Mouse (Mus musculus) kidney, adult 2 months (tissue): ENCODE data around the gene Map2k6. TPM values are rescaled to one million over a fixed set of nuclear protein-coding genes. Genes with fewer than 3 reads are reported as not detected.
"Not testable (repeated sequence)": the region's sequence is repeated elsewhere in the genome, so short reads cannot be mapped to it uniquely, and the experiment has no call there.

Experiments
- DNase-seq: peaks from one replicate; pipeline ENCODE4 v3.0.0; 2021
- H3K27ac ChIP-seq: fragments of 200-500 bp; 2 replicates; pipeline ENCODE4 v1.5.1; 2012; ENCODE audit warnings: low read depth, low read length, control low read depth, inconsistent platforms; ENCODE audit not compliant: insufficient read depth
- H3K27me3 ChIP-seq: fragments of 200-500 bp; replicated peaks from 2 replicates; pipeline ENCODE4 v1.6.1; 2012; ENCODE audit warnings: mild to moderate bottlenecking, moderate library complexity, low read length, inconsistent platforms; ENCODE audit not compliant: control insufficient read depth, insufficient read depth
- H3K36me3 ChIP-seq: fragments of 200-500 bp; 2 replicates; pipeline ENCODE4 v1.6.1; 2012; ENCODE audit warnings: mild to moderate bottlenecking, moderate library complexity, low read length, inconsistent platforms; ENCODE audit not compliant: control insufficient read depth, insufficient read depth
- H3K4me1 ChIP-seq: fragments of 200-500 bp; 2 replicates; pipeline ENCODE4 v1.6.1; 2011; ENCODE audit warnings: low read length; ENCODE audit not compliant: control insufficient read depth, insufficient read depth
- H3K4me3 ChIP-seq: fragments of 200-500 bp; 2 replicates; pipeline ENCODE4 v1.5.1; 2011; ENCODE audit warnings: mild to moderate bottlenecking, low read depth, low read length, control low read depth; ENCODE audit not compliant: insufficient read depth
- CTCF ChIP-seq: fragments of 200-500 bp; conservative IDR thresholded peaks from 2 replicates; pipeline ENCODE4 v1.5.1; 2011; ENCODE audit warnings: low read depth, mild to moderate bottlenecking, control low read depth, low read length, moderate library complexity, mixed read lengths; ENCODE audit not compliant: insufficient read depth, insufficient read length
- POLR2A ChIP-seq: fragments of 200-500 bp; IDR thresholded peaks from one replicate; pipeline ENCODE4 v1.6.1; 2011; ENCODE audit warnings: low read depth, low read length, control low read depth
- WGBS: fragments of 180-500 bp; shearing (Covaris S2); methylation state at CpG from one replicate; pipeline ENCODE4 v1.1.7; 2018; 5-methylcytosine and 5-hydroxymethylcytosine counted together
- polyA plus RNA-seq: library from polyadenylated mRNA; depleted of rRNA; stranded (reverse); fragments of >200 nt; gene quantifications from 2 replicates; pipeline ENCODE4 v1.2.3, GENCODE M21; 2012; rRNA removed

Gene Map2k6
- 5.6 and 6.6 TPM in 2 replicates for polyA plus RNA-seq

DNA sequence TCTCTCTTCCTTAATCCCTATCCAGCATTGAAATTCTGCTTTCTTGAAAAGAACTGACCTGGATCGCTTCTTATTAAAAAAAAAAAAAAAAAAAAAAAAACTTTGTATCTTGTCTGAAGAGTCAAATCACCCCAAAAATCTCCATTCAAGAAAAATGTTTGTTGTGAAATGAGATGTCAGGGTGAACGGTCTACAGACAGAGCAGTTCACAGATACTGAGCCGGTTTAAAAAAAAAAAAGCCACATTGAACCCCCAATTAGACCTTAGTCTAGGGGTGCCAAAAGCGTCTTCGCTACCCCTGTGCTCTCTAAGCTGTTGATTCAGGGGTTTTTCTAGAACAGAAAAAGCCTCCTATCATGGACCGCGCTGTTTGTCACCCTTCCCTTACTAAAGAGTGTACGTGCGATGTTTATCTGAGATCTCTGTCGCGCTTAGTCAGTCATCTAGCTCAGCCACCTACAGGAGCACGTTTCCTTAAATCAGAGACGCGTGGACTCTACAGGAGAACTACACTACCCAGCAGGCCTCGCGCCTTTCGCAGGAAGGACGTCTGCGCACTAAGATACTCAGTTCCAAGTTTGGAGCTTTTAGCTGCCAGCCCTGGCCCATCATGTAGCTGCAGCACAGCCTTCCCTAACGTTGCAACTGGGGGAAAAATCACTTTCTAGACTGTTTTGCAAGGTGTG lies at the start of gene Map2k6:
Gene Map2k6 (plus strand): TSS at position 570 of the 687 bp plus-strand sequence.
- TF ChIP-seq POLR2A (no peak), CTCF (0 out of 2 replicates have a peak, but pooled peaks have one; percentile 12)
- H3K36me3 ChIP-seq, result no peaks in the 10 kb centered on the region
- H3K4me3 ChIP-seq, result peak within 1 kb of the TSS; percentile 86
- H3K4me1 ChIP-seq, result peaks cover 15% of the 10 kb centered on the region; the same call in 1 of the 2 replicates
- DNase-seq, result peak; percentile 92
- H3K27ac ChIP-seq, result no peak within 1 kb of the TSS; the same call in 1 of the 2 replicates
- WGBS, result 9% methylated on average over 20 of the region's 20 CpGs
- no peaks in the 10 kb centered on the region for H3K27me3 ChIP-seq

DNA sequence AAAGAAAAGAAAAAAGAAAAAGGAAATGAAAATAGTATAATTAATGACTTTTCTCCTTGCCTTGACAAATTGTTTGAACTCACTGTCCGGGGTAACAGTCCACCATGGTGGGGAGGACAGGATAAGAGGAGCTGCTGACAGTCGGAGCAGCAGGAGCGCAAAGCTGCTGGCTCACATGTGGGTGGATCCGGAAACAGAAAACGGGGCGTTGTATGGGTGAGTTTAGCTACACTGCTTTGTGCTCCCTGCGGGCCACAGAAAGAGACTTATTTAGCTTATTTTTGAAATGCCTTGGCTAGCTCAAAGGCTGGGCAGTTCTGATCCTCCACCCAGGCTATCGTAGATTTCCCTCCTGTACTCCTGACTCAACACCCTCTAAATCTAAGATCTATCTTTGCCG lies 44.7 kb upstream of the Map2k6 start:
- Histone ChIP-seq H3K27me3 (no peaks in the 10 kb centered on the region), H3K4me1 (no peaks in the 10 kb centered on the region), H3K36me3 (no peaks in the 10 kb centered on the region), H3K27ac (no peak overlapping the region), H3K4me3 (no peak overlapping the region)
- 71% methylated on average over 9 of the region's 9 CpGs for WGBS
- TF ChIP-seq CTCF (no peak), POLR2A (no peak)
- DNase-seq, result no peak

DNA sequence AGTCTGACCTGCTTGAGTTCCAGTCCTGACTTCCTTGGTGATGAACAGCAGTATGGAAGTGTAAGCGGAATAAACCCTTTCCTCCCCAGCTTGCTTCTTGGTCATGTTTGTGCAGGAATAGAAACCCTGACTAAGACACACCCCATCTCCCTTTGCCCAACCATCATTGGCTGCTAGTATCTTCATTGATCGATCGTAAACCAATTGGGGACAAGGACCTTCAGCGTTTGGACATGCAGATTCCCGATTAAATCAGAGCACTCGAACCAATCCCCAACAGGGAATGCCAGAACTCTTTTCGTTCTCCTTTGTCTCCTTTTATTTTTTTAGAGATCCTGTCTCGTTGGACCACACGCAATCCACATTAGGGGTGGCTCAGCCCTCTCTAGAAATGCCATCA lies 43.8 kb upstream of the Map2k6 start:
- not testable (repeated sequence) for H3K36me3 ChIP-seq, DNase-seq, H3K27me3 ChIP-seq, H3K27ac ChIP-seq, H3K4me3 ChIP-seq, H3K4me1 ChIP-seq
- 88% methylated on average over 9 of the region's 9 CpGs for WGBS

DNA sequence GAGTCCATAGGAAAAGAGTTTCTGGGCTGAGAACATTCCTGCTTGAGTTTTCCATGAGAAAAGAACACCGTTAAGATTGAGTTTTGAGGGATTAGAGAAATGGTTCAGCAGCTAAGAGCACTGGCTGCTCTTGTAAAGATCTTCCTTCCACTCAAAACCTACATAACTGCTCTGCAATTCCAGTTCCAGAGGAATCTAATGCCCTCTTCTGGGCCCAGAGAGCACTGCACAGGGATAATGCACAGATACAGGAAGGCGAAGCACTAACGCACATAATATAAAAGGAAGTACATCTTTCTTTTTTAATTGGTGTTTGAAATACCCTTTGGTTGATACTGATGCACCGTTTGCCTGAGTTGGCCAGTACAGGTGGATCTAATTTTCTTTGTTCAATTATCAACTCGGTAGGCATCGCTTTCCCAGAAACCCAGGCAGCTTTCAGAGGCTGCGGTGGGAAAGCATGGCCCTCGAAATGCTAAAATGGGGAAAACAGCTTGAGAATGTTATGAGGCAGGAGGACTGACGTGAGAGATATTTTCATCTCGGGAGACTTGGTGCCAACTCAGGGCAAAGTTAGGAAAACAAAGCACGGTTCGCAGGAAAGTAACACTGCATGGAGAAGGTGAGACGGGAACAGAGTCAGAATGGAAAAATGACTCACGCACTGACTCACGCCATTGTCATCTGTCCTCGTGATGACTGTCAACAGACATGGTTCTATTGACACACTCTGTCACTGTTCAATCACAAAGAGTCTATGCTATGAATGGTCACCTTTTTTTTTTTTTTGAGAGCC lies 41.0 kb upstream of the Map2k6 start:
- DNase-seq, result peak; percentile 58
- Histone ChIP-seq H3K36me3 (no peaks in the 10 kb centered on the region), H3K27me3 (no peaks in the 10 kb centered on the region), H3K4me1 (no peaks in the 10 kb centered on the region), H3K27ac (no peak overlapping the region), H3K4me3 (no peak overlapping the region)
- WGBS, result 64% methylated on average over 16 of the region's 16 CpGs
- no peak for TF ChIP-seq POLR2A
- TF ChIP-seq CTCF, result peak; percentile 62

DNA sequence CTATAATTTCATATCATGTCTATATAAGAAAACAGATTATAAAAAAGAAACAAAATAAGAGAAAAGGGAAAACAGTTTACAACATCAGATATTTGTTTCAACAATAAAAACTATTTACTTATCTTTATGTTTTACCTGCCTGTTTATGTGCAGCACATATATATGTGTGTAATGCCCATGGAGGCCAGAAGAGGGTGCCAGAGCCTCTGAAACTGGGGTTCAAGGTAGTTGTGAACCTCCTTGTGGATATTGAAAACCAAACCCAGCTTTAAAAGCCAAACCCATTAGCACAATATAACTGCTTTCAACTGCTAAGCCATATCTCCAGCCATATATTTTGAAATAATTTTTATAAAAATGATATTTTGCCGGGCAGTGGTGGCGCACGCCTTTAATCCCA lies 33.9 kb upstream of the Map2k6 start:
- peak; percentile 75 for TF ChIP-seq CTCF
- no peak for TF ChIP-seq POLR2A
- no peaks in the 10 kb centered on the region for H3K36me3 ChIP-seq
- WGBS, result 81% methylated on average over 3 of the region's 3 CpGs

DNA sequence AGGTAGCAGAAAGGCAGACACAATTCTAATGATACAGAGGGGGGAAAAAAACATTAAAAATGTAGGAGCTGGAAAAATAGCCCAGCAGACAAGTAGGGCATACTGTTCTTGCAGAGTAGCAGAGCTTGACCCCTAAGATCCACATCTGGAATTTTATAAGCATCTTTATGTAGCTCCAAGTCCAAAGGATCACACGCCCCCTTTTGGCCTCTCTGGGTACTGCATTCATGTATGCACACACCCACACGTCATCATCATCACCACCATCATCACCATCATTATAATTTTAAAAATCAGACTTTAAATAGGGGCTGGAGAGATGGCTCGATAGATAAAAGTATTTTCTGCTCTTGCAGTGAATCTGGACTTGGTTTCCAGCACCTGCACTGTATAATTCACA lies 32.0 kb upstream of the Map2k6 start:
- no peak overlapping the region for H3K4me3 ChIP-seq
- TF ChIP-seq CTCF (0 out of 2 replicates have a peak, but pooled peaks have one; percentile 16), POLR2A (no peak)
- H3K27ac ChIP-seq, result no peak overlapping the region
- WGBS, result 87% methylated on average over 3 of the region's 3 CpGs
- H3K36me3 ChIP-seq, result no peaks in the 10 kb centered on the region
- no peaks in the 10 kb centered on the region; the same call in 1 of the 2 replicates for H3K4me1 ChIP-seq
- no peak for DNase-seq
- H3K27me3 ChIP-seq, result no peaks in the 10 kb centered on the region

More for the DNA sequence above, 33.9 kb upstream of the Map2k6 start:
- Histone ChIP-seq H3K27ac (no peak overlapping the region), H3K4me1 (no peaks in the 10 kb centered on the region; the same call in 1 of the 2 replicates), H3K27me3 (no peaks in the 10 kb centered on the region), H3K4me3 (no peak overlapping the region)
- peak; percentile 71 for DNase-seq

DNA sequence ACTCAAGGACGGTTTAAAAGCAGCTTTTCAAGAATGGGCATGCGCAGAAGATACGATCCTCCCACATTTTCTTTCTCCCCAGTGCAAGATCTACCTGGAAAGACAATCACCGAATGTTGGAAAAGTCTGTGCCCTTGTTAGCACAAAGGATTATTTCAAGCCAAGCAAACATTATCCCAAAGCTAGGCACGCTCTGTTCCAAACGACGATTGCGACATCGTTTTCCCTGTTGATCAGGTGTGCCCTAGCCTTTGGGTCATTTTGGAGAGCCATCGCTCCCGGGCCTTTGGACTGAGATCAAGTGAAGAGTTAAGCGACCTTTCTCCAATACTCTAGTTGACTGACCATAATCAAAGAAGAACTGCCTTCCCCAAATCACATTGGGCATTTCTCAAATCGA lies 31.3 kb upstream of the Map2k6 start:
- Histone ChIP-seq H3K36me3 (no peaks in the 10 kb centered on the region), H3K27me3 (no peaks in the 10 kb centered on the region), H3K4me3 (no peak overlapping the region), H3K4me1 (no peaks in the 10 kb centered on the region; the same call in 1 of the 2 replicates), H3K27ac (no peak overlapping the region)
- 88% methylated on average over 13 of the region's 13 CpGs for WGBS
- no peak for TF ChIP-seq POLR2A
- no peak for TF ChIP-seq CTCF
- DNase-seq, result peak; percentile 58
